ENCODE assay signal across 8 mouse cellular contexts in genomic region chr3:105392611-105393514, GRCm38 (mm10). TPM values are rescaled to one million over a fixed set of nuclear protein-coding genes. Genes with fewer than 3 reads are reported as not detected.
DNase-seq lines count a peak whose midpoint lies in the region; ATAC-seq and TF ChIP-seq lines count a peak whose summit lies in the region.

No protein-coding gene starts in this region.

- TF ChIP-seq EP300 in stomach, postnatal 0 days (optimal IDR thresholded peaks at IDR 0.05), result no peak

- no peak overlapping the region for H3K27ac ChIP-seq in embryonic facial prominence, embryonic 14.5 days (replicated peaks; ENCODE audit: low read depth, low read length)
- H3K27ac ChIP-seq in embryonic facial prominence, embryonic 10.5 days (replicated peaks), result no peak overlapping the region
- peak overlapping the region; percentile 58 for H3K27ac ChIP-seq in stomach, embryonic 14.5 days (ENCODE audit: low read length)
- no peak overlapping the region for H3K27ac ChIP-seq in stomach, postnatal 0 days (replicated peaks)
- peak overlapping the region; percentile 21; the same call in 1 of the 2 replicates for H3K27ac ChIP-seq in heart, embryonic 15.5 days
- H3K27ac ChIP-seq in lung, embryonic 15.5 days, result peak overlapping the region; percentile 65

- H3K36me3 ChIP-seq in embryonic facial prominence, embryonic 14.5 days (ENCODE audit: control insufficient read depth, insufficient read depth, low read length), result no peaks in the 10 kb centered on the region
- H3K36me3 ChIP-seq in embryonic facial prominence, embryonic 10.5 days (replicated peaks), result no peaks in the 10 kb centered on the region
- no peaks in the 10 kb centered on the region for H3K36me3 ChIP-seq in stomach, embryonic 14.5 days (ENCODE audit: control insufficient read depth, insufficient read depth, low read length)
- H3K36me3 ChIP-seq in stomach, postnatal 0 days (ENCODE audit: control insufficient read depth, insufficient read depth, low read length), result no peaks in the 10 kb centered on the region
- H3K36me3 ChIP-seq in heart, embryonic 15.5 days, result no peaks in the 10 kb centered on the region
- no peaks in the 10 kb centered on the region for H3K36me3 ChIP-seq in lung, embryonic 15.5 days

- no peaks in the 10 kb centered on the region for H3K4me1 ChIP-seq in embryonic facial prominence, embryonic 14.5 days (ENCODE audit: control insufficient read depth, insufficient read depth, low read length)
- no peaks in the 10 kb centered on the region for H3K4me1 ChIP-seq in embryonic facial prominence, embryonic 10.5 days
- peaks cover 13% of the 10 kb centered on the region; the same call in 1 of the 2 replicates for H3K4me1 ChIP-seq in stomach, embryonic 14.5 days (ENCODE audit: control insufficient read depth, insufficient read depth, low read length)
- no peaks in the 10 kb centered on the region for H3K4me1 ChIP-seq in stomach, postnatal 0 days (replicated peaks; ENCODE audit: control insufficient read depth, insufficient read depth)
- H3K4me1 ChIP-seq in heart, embryonic 15.5 days (replicated peaks), result peaks cover 12% of the 10 kb centered on the region
- peaks cover 18% of the 10 kb centered on the region; the same call in 1 of the 2 replicates for H3K4me1 ChIP-seq in lung, embryonic 15.5 days

- no peaks in the 10 kb centered on the region for H3K9me3 ChIP-seq in embryonic facial prominence, embryonic 14.5 days (ENCODE audit: control insufficient read depth, low read length)
- no peaks in the 10 kb centered on the region for H3K9me3 ChIP-seq in embryonic facial prominence, embryonic 10.5 days
- no peaks in the 10 kb centered on the region for H3K9me3 ChIP-seq in stomach, embryonic 14.5 days (ENCODE audit: control insufficient read depth, low read depth, low read length)
- no peaks in the 10 kb centered on the region for H3K9me3 ChIP-seq in stomach, postnatal 0 days (ENCODE audit: control insufficient read depth, low read length)
- H3K9me3 ChIP-seq in heart, embryonic 15.5 days (replicated peaks), result no peaks in the 10 kb centered on the region
- no peaks in the 10 kb centered on the region for H3K9me3 ChIP-seq in lung, embryonic 15.5 days

- peak; percentile 59 for DNase-seq in embryonic facial prominence, embryonic 14.5 days (ENCODE audit: low spot score)
- no peak for DNase-seq in embryonic facial prominence, embryonic 10.5 days (ENCODE audit: low spot score)
- DNase-seq in stomach, postnatal 0 days (ENCODE audit: low spot score), result no peak
- DNase-seq in right cerebral cortex, postnatal 4 days, result peak; percentile 33

- no peak overlapping the region for H3K4me2 ChIP-seq in embryonic facial prominence, embryonic 14.5 days (ENCODE audit: low read depth, low read length)
- H3K4me2 ChIP-seq in stomach, embryonic 14.5 days (replicated peaks; ENCODE audit: low read depth, low read length), result no peak overlapping the region
- no peak overlapping the region for H3K4me2 ChIP-seq in stomach, postnatal 0 days (replicated peaks; ENCODE audit: low read depth)
- H3K4me2 ChIP-seq in heart, embryonic 15.5 days, result no peak overlapping the region
- H3K4me2 ChIP-seq in lung, embryonic 15.5 days, result no peak overlapping the region

- peak; percentile 78; the same call in 1 of the 2 replicates for ATAC-seq in embryonic facial prominence, embryonic 14.5 days (ENCODE audit: low read depth)
- peak; percentile 61; the same call in 1 of the 2 replicates for ATAC-seq in stomach, embryonic 14.5 days (ENCODE audit: insufficient number of reproducible peaks, insufficient read depth, low FRiP score, low read depth)
- ATAC-seq in stomach, postnatal 0 days (ENCODE audit: low FRiP score, low TSS enrichment), result no peak
- 0 out of 2 replicates have a peak, but pooled peaks have one; percentile 43 for ATAC-seq in heart, embryonic 15.5 days (replicated peaks; ENCODE audit: insufficient number of reproducible peaks, insufficient read depth, low FRiP score, low read depth)
- peak; percentile 92 for ATAC-seq in lung, embryonic 15.5 days (ENCODE audit: borderline replicate concordance, extremely low read depth, low FRiP score, low TSS enrichment)
- ATAC-seq in megakaryocyte-erythroid progenitor cell, adult 5-6 weeks (replicated peaks; ENCODE audit: low FRiP score, low TSS enrichment, poor library complexity, severe bottlenecking), result no peak

- H3K27me3 ChIP-seq in embryonic facial prominence, embryonic 14.5 days (replicated peaks; ENCODE audit: control insufficient read depth, insufficient read depth, low read length), result no peaks in the 10 kb centered on the region
- no peaks in the 10 kb centered on the region for H3K27me3 ChIP-seq in embryonic facial prominence, embryonic 10.5 days (replicated peaks; ENCODE audit: low read depth, poor library complexity, severe bottlenecking)
- H3K27me3 ChIP-seq in stomach, embryonic 14.5 days (ENCODE audit: control insufficient read depth, insufficient read depth, low read length), result no peaks in the 10 kb centered on the region
- H3K27me3 ChIP-seq in stomach, postnatal 0 days (ENCODE audit: control insufficient read depth, insufficient read depth, low read length), result no peaks in the 10 kb centered on the region
- H3K27me3 ChIP-seq in heart, embryonic 15.5 days, result no peaks in the 10 kb centered on the region
- H3K27me3 ChIP-seq in lung, embryonic 15.5 days, result no peaks in the 10 kb centered on the region

- WGBS in embryonic facial prominence, embryonic 14.5 days, result 48% methylated on average over 8 of the region's 8 CpGs
- 73% methylated on average over 8 of the region's 8 CpGs for WGBS in embryonic facial prominence, embryonic 10.5 days
- 36% methylated on average over 8 of the region's 8 CpGs for WGBS in stomach, embryonic 14.5 days
- 27% methylated on average over 8 of the region's 8 CpGs for WGBS in stomach, postnatal 0 days
- WGBS in heart, embryonic 15.5 days, result 31% methylated on average over 8 of the region's 8 CpGs
- 35% methylated on average over 8 of the region's 8 CpGs for WGBS in lung, embryonic 15.5 days

- no peak overlapping the region for H3K4me3 ChIP-seq in embryonic facial prominence, embryonic 14.5 days (ENCODE audit: low read depth, low read length)
- no peak overlapping the region for H3K4me3 ChIP-seq in embryonic facial prominence, embryonic 10.5 days
- no peak overlapping the region for H3K4me3 ChIP-seq in stomach, embryonic 14.5 days (ENCODE audit: low read depth, low read length)
- no peak overlapping the region for H3K4me3 ChIP-seq in stomach, postnatal 0 days (ENCODE audit: low read depth, low read length)
- no peak overlapping the region for H3K4me3 ChIP-seq in heart, embryonic 15.5 days
- H3K4me3 ChIP-seq in lung, embryonic 15.5 days, result no peak overlapping the region

- H3K9ac ChIP-seq in embryonic facial prominence, embryonic 14.5 days (ENCODE audit: low read depth, low read length), result no peak overlapping the region
- no peak overlapping the region for H3K9ac ChIP-seq in stomach, embryonic 14.5 days (replicated peaks; ENCODE audit: low read depth, low read length)
- no peak overlapping the region for H3K9ac ChIP-seq in stomach, postnatal 0 days (ENCODE audit: low read length)
- no peak overlapping the region for H3K9ac ChIP-seq in heart, embryonic 15.5 days
- H3K9ac ChIP-seq in lung, embryonic 15.5 days, result no peak overlapping the region

- no peak for TF ChIP-seq CTCF in stomach, postnatal 0 days (IDR thresholded peaks at IDR 0.05; ENCODE audit: low read depth)

RNA-seq across cellular contexts. Expression of gene Kcnd3, which starts 59.3 kb away (rescaled TPM):
- polyA plus RNA-seq in embryonic facial prominence, embryonic 14.5 days (2014; fragmentation: Nextera tagmentation; extraction: Ambion mirVana), result 0.88 and 0.93 TPM in 2 replicates
- polyA plus RNA-seq in embryonic facial prominence, embryonic 10.5 days (2016; fragmentation: Nextera tagmentation; extraction: Ambion mirVana), result 0.19 and 0.57 TPM in 2 replicates
- 12.6 and 14.4 TPM in 2 replicates for polyA plus RNA-seq in stomach, embryonic 14.5 days (2014; fragmentation: Nextera tagmentation; extraction: Ambion mirVana)
- polyA plus RNA-seq in stomach, postnatal 0 days (2015; fragmentation: Nextera tagmentation; extraction: Ambion mirVana), result 2.4 and 2.7 TPM in 2 replicates
- 0.44 and 0.74 TPM in 2 replicates for polyA plus RNA-seq in heart, embryonic 15.5 days (2015; fragmentation: Nextera tagmentation; extraction: Ambion mirVana)
- polyA plus RNA-seq in lung, embryonic 15.5 days (2015; fragmentation: Nextera tagmentation; extraction: Ambion mirVana), result 0.20 and 0.29 TPM in 2 replicates
- total RNA-seq in megakaryocyte-erythroid progenitor cell, adult 5-6 weeks (2014; fragmentation: Nextera tagmentation), result not detected in 2 replicates
- total RNA-seq in megakaryocyte-erythroid progenitor cell, adult 5-6 weeks (2017), result not detected in 2 replicates

Comparison
In these comparisons a context has a peak if more than half of its experiments do, and no peak if none do; other contexts are left out.
1. ATAC-seq: peak in embryonic facial prominence, embryonic 14.5 days (single experiment), stomach, embryonic 14.5 days (single experiment), heart, embryonic 15.5 days (single experiment) and lung, embryonic 15.5 days (single experiment); none in stomach, postnatal 0 days (single experiment) and megakaryocyte-erythroid progenitor cell, adult 5-6 weeks (single experiment).
2. DNase-seq: peak in embryonic facial prominence, embryonic 14.5 days (single experiment) and right cerebral cortex, postnatal 4 days (single experiment); none in embryonic facial prominence, embryonic 10.5 days (single experiment) and stomach, postnatal 0 days (single experiment).
3. H3K27ac ChIP-seq: peak in stomach, embryonic 14.5 days (single experiment), heart, embryonic 15.5 days (single experiment) and lung, embryonic 15.5 days (single experiment); none in embryonic facial prominence, embryonic 14.5 days (single experiment), embryonic facial prominence, embryonic 10.5 days (single experiment) and stomach, postnatal 0 days (single experiment).